Mouse (Mus musculus): ENCODE data around the gene Znrd1.

The Znrd1 gene

GRCm38 (mm10) chr17:36927496-36928120 lies 30.8 kb downstream of the Znrd1 start:
- DNase-seq (ENCODE audit: low spot score in 2 of 2): no peak

GRCm38 (mm10) chr17:36923491-36923890 lies 34.9 kb downstream of the Znrd1 start:
- DNase-seq (ENCODE audit: low spot score in 2 of 2): no peak

- DNase-seq (ENCODE audit: low spot score in 2 of 2): no peak
Observed at GRCm38 (mm10) chr17:36922715-36923114, 35.6 kb downstream of the Znrd1 start.

- no peak for DNase-seq (ENCODE audit: low spot score in 2 of 2)
Observed at GRCm38 (mm10) chr17:36920239-36920638, 38.1 kb downstream of the Znrd1 start.

- DNase-seq (ENCODE audit: low spot score in 2 of 2): peak in 1 of 2 experiments; percentile 33
Observed at GRCm38 (mm10) chr17:36915076-36915475, 43.3 kb downstream of the Znrd1 start.

GRCm38 (mm10) chr17:36914108-36914507 lies 44.3 kb downstream of the Znrd1 start:
- peak in 1 of 2 experiments; percentile 51 for DNase-seq (ENCODE audit: low spot score in 2 of 2)

- no peak for DNase-seq (ENCODE audit: low spot score in 2 of 2)
Observed at GRCm38 (mm10) chr17:36912031-36912430, 46.3 kb downstream of the Znrd1 start.

GRCm38 (mm10) chr17:36909802-36910201 lies 48.6 kb downstream of the Znrd1 start:
- no peak for DNase-seq (ENCODE audit: low spot score in 2 of 2)

- DNase-seq (ENCODE audit: low spot score in 2 of 2): no peak
Observed at GRCm38 (mm10) chr17:36908235-36908634, 50.1 kb downstream of the Znrd1 start.

All from frontal cortex, postnatal 10 days (tissue).